Mouse (Mus musculus): ENCODE data around the gene Paics. TPM values are rescaled to one million over a fixed set of nuclear protein-coding genes. Genes with fewer than 3 reads are reported as not detected.
A peak's percentile ranks its signal among the peaks of the same experiment; 100 is the strongest.

The Paics gene
- polyA plus RNA-seq, 1 experiment from 2014 or later = 276 TPM

DNA sequence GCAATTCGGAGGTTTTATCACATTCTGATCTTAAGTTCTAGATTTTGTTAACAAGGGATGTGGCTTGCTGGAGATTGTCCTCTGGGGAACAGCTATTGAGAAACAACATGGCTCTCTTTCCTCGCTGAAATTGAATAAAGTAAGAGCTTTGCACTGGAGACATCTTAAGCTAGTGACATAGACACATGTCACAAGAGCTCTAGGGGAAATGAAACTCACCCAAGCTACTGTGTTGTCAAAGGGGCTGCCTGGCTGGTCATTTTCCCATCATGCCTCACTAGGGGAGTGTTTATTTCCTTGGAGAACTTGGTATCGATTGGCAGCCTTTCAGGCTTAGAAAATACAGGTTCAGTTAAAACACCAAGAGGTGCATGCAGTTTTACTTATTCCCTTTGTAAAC is 62.1 kb downstream of the Paics start:
- Histone ChIP-seq H3K27ac (ENCODE audit: low read depth, low read length) (no peak overlapping the region), H3K36me3 (ENCODE audit: control insufficient read depth, insufficient read depth, low read length) (no peaks in the 10 kb centered on the region), H3K9ac (ENCODE audit: low read length) (no peak overlapping the region), H3K27me3 (replicated peaks; ENCODE audit: control insufficient read depth, insufficient read depth, low read length) (0 out of 2 replicates have a peak, but pooled peaks cover 2% of the 10 kb centered on the region), H3K4me2 (ENCODE audit: low read length) (no peak overlapping the region), H3K9me3 (replicated peaks; ENCODE audit: control insufficient read depth, low read length) (no peaks in the 10 kb centered on the region), H3K4me3 (ENCODE audit: low read depth, low read length) (no peak overlapping the region), H3K4me1 (ENCODE audit: control insufficient read depth, insufficient read depth, low read length) (no peaks in the 10 kb centered on the region)
- ATAC-seq (no peak), DNase-seq (ENCODE audit: low spot score) (no peak)
- WGBS = 84% methylated on average over 3 of the region's 3 CpGs

DNA sequence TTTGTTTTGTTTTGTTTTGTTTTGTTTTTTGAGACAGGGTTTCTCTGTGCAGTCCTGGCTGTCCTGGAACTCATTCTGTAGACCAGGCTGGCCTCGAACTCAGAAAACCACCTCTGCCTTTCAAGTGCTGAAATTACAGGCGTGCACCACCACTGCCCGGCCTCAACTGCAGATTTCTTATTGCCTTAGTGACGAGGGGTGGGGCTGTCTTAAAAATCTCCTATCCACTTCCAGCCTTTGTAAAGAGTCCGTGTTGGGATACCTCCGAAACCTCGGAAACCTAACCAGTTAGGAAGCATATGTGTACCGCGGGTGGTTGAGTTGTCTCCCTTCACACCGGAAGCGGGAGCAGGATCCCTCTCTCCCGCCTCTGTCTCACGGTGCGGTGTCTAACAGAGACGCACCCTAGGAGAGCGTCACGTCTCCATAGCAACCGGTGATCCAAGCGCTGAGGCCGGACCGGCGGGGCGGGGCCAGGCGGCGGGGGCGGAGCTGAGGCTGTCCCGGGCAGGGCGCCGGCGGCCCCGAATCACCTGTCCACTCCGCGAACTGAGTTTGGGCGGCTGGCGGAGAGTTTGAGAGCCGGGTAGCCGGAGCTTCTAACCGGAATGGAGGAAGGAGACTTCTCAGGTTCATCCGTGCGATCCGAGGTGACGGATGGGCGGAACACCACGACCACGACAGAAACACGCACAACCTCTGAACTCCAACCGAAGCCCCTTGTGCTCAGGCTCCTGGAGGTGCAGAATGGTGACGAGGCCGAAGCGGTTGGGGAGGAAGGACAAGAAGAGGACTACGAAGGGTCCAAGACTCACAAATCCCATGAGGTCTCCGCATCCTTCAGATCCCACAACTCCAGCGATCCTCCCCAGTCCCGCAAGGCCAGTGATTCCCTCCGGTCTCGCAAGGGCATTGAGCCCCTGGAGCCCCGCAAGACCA is 64.7 kb downstream of the Paics start, which contains the start of gene Thegl:
TSS of gene Thegl (plus strand) at position 480 of the 939 bp plus-strand sequence.
- Histone ChIP-seq H3K27me3 (replicated peaks; ENCODE audit: control insufficient read depth, insufficient read depth, low read length) (0 out of 2 replicates have a peak, but pooled peaks cover 2% of the 10 kb centered on the region), H3K9ac (ENCODE audit: low read length) (peak within 1 kb of the TSS; percentile 50), H3K36me3 (ENCODE audit: control insufficient read depth, insufficient read depth, low read length) (no peaks in the 10 kb centered on the region), H3K4me3 (ENCODE audit: low read depth, low read length) (peak within 1 kb of the TSS; percentile 48), H3K4me2 (ENCODE audit: low read length) (peak within 1 kb of the TSS; percentile 74), H3K27ac (ENCODE audit: low read depth, low read length) (no peak within 1 kb of the TSS), H3K4me1 (ENCODE audit: control insufficient read depth, insufficient read depth, low read length) (no peaks in the 10 kb centered on the region), H3K9me3 (replicated peaks; ENCODE audit: control insufficient read depth, low read length) (no peaks in the 10 kb centered on the region)
- DNase-seq (ENCODE audit: low spot score) (peak; percentile 89), ATAC-seq (peak; percentile 99)
- WGBS = 10% methylated on average over 57 of the region's 57 CpGs

Other genes starting within 250 kb of the Paics start
- gene Aasdh, start 45.8 kb upstream of the Paics start, polyA plus RNA-seq (2014; fragmentation: Nextera tagmentation; extraction: Ambion mirVana) = 18.2 and 18.4 TPM in 2 replicates
- 16.3 and 19.5 TPM in 2 replicates for gene Ppat, start 271 bp downstream of the Paics start, polyA plus RNA-seq (2014; fragmentation: Nextera tagmentation; extraction: Ambion mirVana)
- 85.2 and 92.3 TPM in 2 replicates for gene Srp72, start 23.4 kb downstream of the Paics start, polyA plus RNA-seq (2014; fragmentation: Nextera tagmentation; extraction: Ambion mirVana)
- gene Arl9, start 52.7 kb downstream of the Paics start, polyA plus RNA-seq (2014; fragmentation: Nextera tagmentation; extraction: Ambion mirVana) = not detected in 2 replicates
- 0.26 and 0.33 TPM in 2 replicates for gene Thegl, start 64.7 kb downstream of the Paics start, polyA plus RNA-seq (2014; fragmentation: Nextera tagmentation; extraction: Ambion mirVana)
- gene Hopx, start 163.8 kb downstream of the Paics start, polyA plus RNA-seq (2014; fragmentation: Nextera tagmentation; extraction: Ambion mirVana) = 2.7 and 3.4 TPM in 2 replicates